Mouse (Mus musculus) small intestine, adult 2 months (tissue): Measurements from ENCODE around the gene Frem2. TPM values are rescaled to one million over a fixed set of nuclear protein-coding genes. Genes with fewer than 3 reads are reported as not detected.
A peak's percentile ranks its signal among the peaks of the same experiment; 100 is the strongest.

Experiments used
- H3K27ac ChIP-seq: fragments of 200-500 bp; 2 replicates; pipeline ENCODE4 v1.5.1; 2012; ENCODE audit warnings: low read depth, low read length, control low read depth, inconsistent platforms; ENCODE audit not compliant: insufficient read depth
- H3K27me3 ChIP-seq: fragments of 200-500 bp; 2 replicates; pipeline ENCODE4 v1.6.1; 2012; ENCODE audit warnings: mild to moderate bottlenecking, moderate library complexity, low read length, inconsistent platforms; ENCODE audit not compliant: control insufficient read depth, insufficient read depth
- H3K36me3 ChIP-seq: fragments of 200-500 bp; 2 replicates; pipeline ENCODE4 v1.6.1; 2012; ENCODE audit warnings: mild to moderate bottlenecking, low read length, control low read depth, inconsistent platforms; ENCODE audit not compliant: control insufficient read depth, insufficient read depth
- H3K4me1 ChIP-seq: fragments of 200-500 bp; 2 replicates; pipeline ENCODE4 v1.6.1; 2012; ENCODE audit warnings: low read length, inconsistent platforms, mixed read lengths; ENCODE audit not compliant: control insufficient read depth, insufficient read depth, insufficient read length
- H3K4me3 ChIP-seq: fragments of 200-500 bp; 2 replicates; pipeline ENCODE4 v1.5.1; 2012; ENCODE audit warnings: low read depth, mild to moderate bottlenecking, control low read depth, inconsistent platforms, low read length, moderate library complexity
- CTCF ChIP-seq: fragments of 200-500 bp; IDR thresholded peaks from 2 replicates; pipeline ENCODE4 v1.5.1; 2012; ENCODE audit warnings: low read depth, mild to moderate bottlenecking, control low read depth, inconsistent platforms, low read length, moderate library complexity, mixed read lengths; ENCODE audit not compliant: insufficient replicate concordance, insufficient read length; ENCODE audit errors: extremely low read depth
- POLR2A ChIP-seq: fragments of 200-500 bp; IDR thresholded peaks from 2 replicates; pipeline ENCODE4 v1.6.1; 2012; ENCODE audit warnings: low read depth, mild to moderate bottlenecking, control low read depth, inconsistent platforms, low read length, moderate library complexity
- WGBS: fragments of 180-500 bp; shearing (Covaris S2); methylation state at CpG from one replicate; pipeline ENCODE4 v1.1.7; 2018; 5-methylcytosine and 5-hydroxymethylcytosine counted together
- polyA plus RNA-seq: library from polyadenylated mRNA; depleted of rRNA; stranded (reverse); fragments of >200 nt; gene quantifications from 2 replicates; pipeline ENCODE4 v1.2.3, GENCODE M21; 2012; rRNA removed

Frem2 gene
- polyA plus RNA-seq, 1 experiment: 2.1 TPM

GRCm38 (mm10) chr3:53467356-53467755 lies 189.8 kb downstream of the Frem2 start:
- Histone ChIP-seq H3K4me3 (no peak overlapping the region), H3K27me3 (no peaks in the 10 kb centered on the region), H3K36me3 (peaks cover 13% of the 10 kb centered on the region), H3K27ac (no peak overlapping the region), H3K4me1 (peaks cover 10% of the 10 kb centered on the region; the same call in 1 of the 2 replicates)
- WGBS: 64% methylated on average over 5 of the region's 5 CpGs
- TF ChIP-seq CTCF: no peak
- TF ChIP-seq POLR2A: no peak

GRCm38 (mm10) chr3:53466481-53466880 lies 190.7 kb downstream of the Frem2 start:
- peaks cover 6% of the 10 kb centered on the region for H3K36me3 ChIP-seq
- 57% methylated on average over 9 of the region's 9 CpGs for WGBS

DNA sequence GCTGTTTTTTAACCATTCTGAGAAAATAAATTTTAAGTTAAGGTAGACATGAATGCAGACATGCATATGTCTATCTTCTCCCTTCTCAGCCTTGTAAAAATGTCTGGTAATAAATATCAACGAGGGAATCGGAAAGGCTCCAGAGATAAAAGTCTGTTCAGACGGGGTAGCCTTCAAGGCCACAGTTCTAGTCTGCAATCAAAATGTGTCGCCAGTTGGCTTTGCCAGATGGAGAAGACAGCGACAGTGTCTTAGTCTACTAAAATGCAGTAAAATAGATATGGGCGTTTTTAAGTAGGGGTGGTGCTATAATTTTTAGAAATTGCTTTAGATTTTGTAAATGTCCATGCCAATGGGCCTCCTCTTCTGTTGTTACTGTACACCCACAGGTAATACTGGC lies 191.8 kb downstream of the Frem2 start:
- no peak overlapping the region for H3K27ac ChIP-seq
- peaks cover 10% of the 10 kb centered on the region; the same call in 1 of the 2 replicates for H3K4me1 ChIP-seq
- TF ChIP-seq CTCF (no peak), POLR2A (no peak)
- 13% methylated on average over 6 of the region's 6 CpGs for WGBS
- no peak overlapping the region for H3K4me3 ChIP-seq
- no peaks in the 10 kb centered on the region for H3K27me3 ChIP-seq
- peaks cover 5% of the 10 kb centered on the region for H3K36me3 ChIP-seq

More at GRCm38 (mm10) chr3:53466481-53466880, 190.7 kb downstream of the Frem2 start:
- TF ChIP-seq POLR2A (no peak), CTCF (no peak)
- no peaks in the 10 kb centered on the region for H3K27me3 ChIP-seq
- H3K4me1 ChIP-seq: peaks cover 10% of the 10 kb centered on the region; the same call in 1 of the 2 replicates
- H3K27ac ChIP-seq: no peak overlapping the region
- H3K4me3 ChIP-seq: no peak overlapping the region

- Histone ChIP-seq H3K27ac (peak overlapping the region; percentile 38; the same call in 1 of the 2 replicates), H3K27me3 (no peaks in the 10 kb centered on the region), H3K4me3 (peak overlapping the region; percentile 96), H3K4me1 (peaks cover 8% of the 10 kb centered on the region; the same call in 1 of the 2 replicates), H3K36me3 (peaks cover 11% of the 10 kb centered on the region)
- no peak for TF ChIP-seq POLR2A
- no peak for TF ChIP-seq CTCF
- WGBS: under 1% methylated on average over 20 of the region's 20 CpGs
Measured at GRCm38 (mm10) chr3:53464146-53464698, 192.9 kb downstream of the Frem2 start.

Other genes with a start within 250 kb of the Frem2 start
- gene Nhlrc3, start 194.0 kb downstream of the Frem2 start, polyA plus RNA-seq: 4.2 and 8.0 TPM in 2 replicates
- 23.3 and 28.9 TPM in 2 replicates for gene Proser1, start 193.7 kb downstream of the Frem2 start, polyA plus RNA-seq
- gene Stoml3, start 168.7 kb downstream of the Frem2 start, polyA plus RNA-seq: 0.05 TPM in 1 of 2 replicates, not detected in the other
- gene Gm10985, start 187.7 kb upstream of the Frem2 start, polyA plus RNA-seq: not detected in 2 replicates
- 1.7 and 2.2 TPM in 2 replicates for gene Ufm1, start 206.5 kb upstream of the Frem2 start, polyA plus RNA-seq